Mouse (Mus musculus) MEL (cell line): ENCODE data around the gene Lmo7. TPM values are rescaled to one million over a fixed set of nuclear protein-coding genes. Genes with fewer than 3 reads are reported as not detected.

Source experiments
- DNase-seq: peaks from one replicate; pipeline ENCODE4 v3.0.0; 2011; ENCODE audit warnings: low read depth, low spot score
- H3K27ac ChIP-seq: 2 replicates; pipeline ENCODE4 v1.5.1; 2012; ENCODE audit warnings: low read depth, mild to moderate bottlenecking, control low read depth, low read length, moderate library complexity; ENCODE audit not compliant: control insufficient read depth
- H3K27me3 ChIP-seq, 2 experiments: fragments of 150-350 bp in 1 of 2; sonication (generic) in 1 of 2; 2 replicates each; pipeline ENCODE4 v1.6.1; 2012; ENCODE audit warnings: low read length in 2 of 2, mild to moderate bottlenecking in 2 of 2, improper control_type of control experiment in 1 of 2, moderate library complexity in 1 of 2; ENCODE audit not compliant: insufficient read depth in 2 of 2, control insufficient read depth in 1 of 2
- H3K36me3 ChIP-seq, 2 experiments: 2 replicates each; pipeline ENCODE4 v1.6.1; 2012 to 2014; ENCODE audit warnings: low read length in 2 of 2, improper control_type of control experiment in 1 of 2, inconsistent platforms in 1 of 2, mild to moderate bottlenecking in 1 of 2; ENCODE audit not compliant: insufficient read depth in 2 of 2, control insufficient read depth in 1 of 2
- H3K4me1 ChIP-seq, 2 experiments: fragments of 150-350 bp in 1 of 2; sonication (generic) in 1 of 2; 2 replicates each; pipeline ENCODE4 v1.6.1; 2012; ENCODE audit warnings: low read length in 2 of 2, improper control_type of control experiment in 1 of 2, mild to moderate bottlenecking in 1 of 2; ENCODE audit not compliant: insufficient read depth in 2 of 2, control insufficient read depth in 1 of 2
- H3K4me3 ChIP-seq, 2 experiments: fragments of 150-350 bp in 1 of 2; sonication (generic) in 1 of 2; 2 replicates each; pipeline ENCODE4 v1.5.1; 2012; ENCODE audit warnings: low read depth in 2 of 2, low read length in 2 of 2, mild to moderate bottlenecking in 2 of 2, moderate library complexity in 2 of 2, control low read depth in 1 of 2, improper control_type of control experiment in 1 of 2; ENCODE audit not compliant: control insufficient read depth in 1 of 2, insufficient read depth in 1 of 2
- H3K79me2 ChIP-seq: 2 replicates; pipeline ENCODE4 v1.6.1; 2012; ENCODE audit warnings: mild to moderate bottlenecking, low read length, moderate library complexity; ENCODE audit not compliant: control insufficient read depth, poor library complexity, insufficient read depth
- H3K9ac ChIP-seq: 2 replicates; pipeline ENCODE4 v1.6.1; 2012; ENCODE audit warnings: low read depth, mild to moderate bottlenecking, control low read depth, low read length, moderate library complexity; ENCODE audit not compliant: control insufficient read depth, poor library complexity, severe bottlenecking
- H3K9me3 ChIP-seq: fragments of 150-350 bp; sonication (generic); replicated peaks from 2 replicates; pipeline ENCODE4 v1.6.1; 2012; ENCODE audit warnings: mild to moderate bottlenecking, low read length, improper control_type of control experiment, moderate library complexity; ENCODE audit not compliant: insufficient read depth
- BHLHE40 ChIP-seq: IDR thresholded peaks from 2 replicates; pipeline ENCODE4 v1.6.1; 2012; ENCODE audit warnings: low read depth, mild to moderate bottlenecking, inconsistent platforms, low read length, improper control_type of control experiment, borderline replicate concordance
- CHD1 ChIP-seq: IDR thresholded peaks from 2 replicates; pipeline ENCODE4 v1.6.1; 2012; ENCODE audit warnings: low read depth, mild to moderate bottlenecking, inconsistent platforms, low read length, improper control_type of control experiment
- ETS1 ChIP-seq: IDR thresholded peaks from 2 replicates; pipeline ENCODE4 v1.6.1; 2012; ENCODE audit warnings: low read depth, mild to moderate bottlenecking, inconsistent platforms, low read length, improper control_type of control experiment, moderate library complexity
- GABPA ChIP-seq: IDR thresholded peaks from 2 replicates; pipeline ENCODE4 v1.6.1; 2012; ENCODE audit warnings: low read depth, mild to moderate bottlenecking, inconsistent platforms, low read length, improper control_type of control experiment, moderate library complexity
- MAX ChIP-seq: IDR thresholded peaks from 2 replicates; pipeline ENCODE4 v1.6.1; 2011; ENCODE audit warnings: low read length, improper control_type of control experiment
- MAZ ChIP-seq: IDR thresholded peaks from 2 replicates; pipeline ENCODE4 v1.6.1; 2012; ENCODE audit warnings: low read depth, mild to moderate bottlenecking, inconsistent platforms, low read length, improper control_type of control experiment
- MEF2A ChIP-seq: IDR thresholded peaks from 2 replicates; pipeline ENCODE4 v1.6.1; 2014; ENCODE audit warnings: low read depth, mild to moderate bottlenecking, inconsistent platforms, low read length, improper control_type of control experiment; ENCODE audit not compliant: poor library complexity, insufficient replicate concordance, severe bottlenecking; ENCODE audit errors: extremely low read depth
- NELFE ChIP-seq: IDR thresholded peaks from 2 replicates; pipeline ENCODE4 v1.6.1; 2011; ENCODE audit warnings: low read depth, low read length, improper control_type of control experiment
- NRF1 ChIP-seq: IDR thresholded peaks from 2 replicates; pipeline ENCODE4 v1.6.1; 2014; ENCODE audit warnings: low read depth, mild to moderate bottlenecking, inconsistent platforms, low read length, improper control_type of control experiment, moderate library complexity; ENCODE audit not compliant: poor library complexity, insufficient read depth, severe bottlenecking
- POLR2A ChIP-seq, 2 experiments: IDR thresholded peaks; 2 replicates each; pipeline ENCODE4 v1.6.1; 2011 to 2012; ENCODE audit warnings: low read length in 2 of 2, mild to moderate bottlenecking in 2 of 2, control low read depth in 1 of 2, improper control_type of control experiment in 1 of 2, low read depth in 1 of 2, moderate library complexity in 1 of 2; ENCODE audit not compliant: control insufficient read depth in 1 of 2, insufficient read depth in 1 of 2, poor library complexity in 1 of 2
- POLR2AphosphoS2 ChIP-seq: IDR thresholded peaks from 2 replicates; pipeline ENCODE4 v1.6.1; 2011; ENCODE audit warnings: low read length, improper control_type of control experiment
- POLR2AphosphoS5 ChIP-seq: IDR thresholded peaks from 2 replicates; pipeline ENCODE4 v1.6.1; 2012; ENCODE audit warnings: low read depth, borderline replicate concordance, mild to moderate bottlenecking, inconsistent platforms, low read length, moderate library complexity, mixed read lengths
- RAD21 ChIP-seq: IDR thresholded peaks from 2 replicates; pipeline ENCODE4 v1.6.1; 2011; ENCODE audit warnings: mild to moderate bottlenecking, low read depth, low read length, improper control_type of control experiment
- SIN3A ChIP-seq: IDR thresholded peaks from 2 replicates; pipeline ENCODE4 v1.6.1; 2012; ENCODE audit warnings: low read length, improper control_type of control experiment, inconsistent platforms
- TAL1 ChIP-seq: IDR thresholded peaks from 2 replicates; pipeline ENCODE4 v1.6.1; 2012; ENCODE audit warnings: mild to moderate bottlenecking, inconsistent platforms, low read length, moderate library complexity, mixed read lengths
- TBP ChIP-seq: IDR thresholded peaks from 2 replicates; pipeline ENCODE4 v1.8.0; 2011; ENCODE audit warnings: low read depth, low read length, improper control_type of control experiment
- TCF12 ChIP-seq: IDR thresholded peaks from 2 replicates; pipeline ENCODE4 v1.6.1; 2014; ENCODE audit warnings: low read depth, mild to moderate bottlenecking, inconsistent platforms, low read length, improper control_type of control experiment, moderate library complexity
- UBTF ChIP-seq: IDR thresholded peaks from 2 replicates; pipeline ENCODE4 v1.6.1; 2012; ENCODE audit warnings: low read depth, mild to moderate bottlenecking, inconsistent platforms, low read length, improper control_type of control experiment, moderate library complexity, borderline replicate concordance; ENCODE audit not compliant: insufficient read depth
- USF2 ChIP-seq, 2 experiments: IDR thresholded peaks; 2 replicates each; pipeline ENCODE4 v1.6.1; 2011 to 2012; ENCODE audit warnings: improper control_type of control experiment in 2 of 2, low read length in 2 of 2, borderline replicate concordance in 1 of 2, inconsistent platforms in 1 of 2, low read depth in 1 of 2, mild to moderate bottlenecking in 1 of 2; ENCODE audit not compliant: insufficient read depth in 1 of 2
- ZC3H11A ChIP-seq: IDR thresholded peaks from 2 replicates; pipeline ENCODE4 v1.6.1; 2012; ENCODE audit warnings: low read depth, mild to moderate bottlenecking, inconsistent platforms, low read length, improper control_type of control experiment
- ZMIZ1 ChIP-seq: IDR thresholded peaks from 2 replicates; pipeline ENCODE4 v1.6.1; 2012; ENCODE audit warnings: low read depth, mild to moderate bottlenecking, inconsistent platforms, low read length, improper control_type of control experiment, moderate library complexity
- polyA plus RNA-seq, 2 experiments: library from polyadenylated mRNA; stranded (reverse) in 1 of 2; unstranded in 1 of 2; fragments of >175 nt in 1 of 2; fragments of >200 nt in 1 of 2; gene quantifications; 2 replicates each; pipeline versions ENCODE4 v1.2.1 to v1.2.4; 2012; ENCODE audit warnings: low replicate concordance in 2 of 2, low read depth in 1 of 2; ENCODE audit not compliant: insufficient read length in 2 of 2, insufficient read depth in 1 of 2, missing spikeins in 1 of 2
- total RNA-seq: library from RNA; depleted of rRNA; stranded (reverse); fragments of 300-350 nt; gene quantifications from 2 replicates; pipeline ENCODE4 v1.2.3, GENCODE M21; 2012

Gene Lmo7
- total and polyA plus RNA-seq, 3 experiments = not detected

DNA sequence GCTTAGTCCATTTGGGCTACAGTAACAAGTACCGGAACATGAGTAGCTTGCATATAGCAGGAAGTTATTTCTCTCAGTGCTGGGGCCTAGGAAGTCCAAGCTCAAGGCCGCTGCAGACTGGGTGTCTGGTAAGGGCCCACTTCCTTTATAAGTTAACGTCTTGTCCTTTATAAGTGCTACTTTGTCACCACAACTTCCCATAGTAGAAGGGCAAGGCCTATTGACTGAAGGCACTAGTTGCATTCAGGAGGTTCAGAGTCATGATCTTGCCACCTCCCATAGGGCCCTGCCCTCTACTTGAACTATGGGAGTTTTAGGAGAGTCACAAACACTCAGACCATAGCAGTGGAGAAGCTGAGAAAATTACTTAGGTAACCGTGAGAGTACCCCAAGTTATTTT is 74.4 kb downstream of the Lmo7 start:
- H3K27ac ChIP-seq = no peak overlapping the region
- no peaks in the 10 kb centered on the region for H3K4me1 ChIP-seq
- H3K79me2 ChIP-seq = no peaks in the 10 kb centered on the region
- H3K9ac ChIP-seq = no peak overlapping the region
- TF ChIP-seq GABPA (no peak), SIN3A (no peak), ZMIZ1 (no peak), NELFE (no peak), UBTF (no peak), NRF1 (no peak), RAD21 (no peak)
- no peaks in the 10 kb centered on the region for H3K9me3 ChIP-seq
- DNase-seq = no peak
- H3K4me3 ChIP-seq = no peak overlapping the region
- no peaks in the 10 kb centered on the region for H3K36me3 ChIP-seq
- no peaks in the 10 kb centered on the region for H3K27me3 ChIP-seq

DNA sequence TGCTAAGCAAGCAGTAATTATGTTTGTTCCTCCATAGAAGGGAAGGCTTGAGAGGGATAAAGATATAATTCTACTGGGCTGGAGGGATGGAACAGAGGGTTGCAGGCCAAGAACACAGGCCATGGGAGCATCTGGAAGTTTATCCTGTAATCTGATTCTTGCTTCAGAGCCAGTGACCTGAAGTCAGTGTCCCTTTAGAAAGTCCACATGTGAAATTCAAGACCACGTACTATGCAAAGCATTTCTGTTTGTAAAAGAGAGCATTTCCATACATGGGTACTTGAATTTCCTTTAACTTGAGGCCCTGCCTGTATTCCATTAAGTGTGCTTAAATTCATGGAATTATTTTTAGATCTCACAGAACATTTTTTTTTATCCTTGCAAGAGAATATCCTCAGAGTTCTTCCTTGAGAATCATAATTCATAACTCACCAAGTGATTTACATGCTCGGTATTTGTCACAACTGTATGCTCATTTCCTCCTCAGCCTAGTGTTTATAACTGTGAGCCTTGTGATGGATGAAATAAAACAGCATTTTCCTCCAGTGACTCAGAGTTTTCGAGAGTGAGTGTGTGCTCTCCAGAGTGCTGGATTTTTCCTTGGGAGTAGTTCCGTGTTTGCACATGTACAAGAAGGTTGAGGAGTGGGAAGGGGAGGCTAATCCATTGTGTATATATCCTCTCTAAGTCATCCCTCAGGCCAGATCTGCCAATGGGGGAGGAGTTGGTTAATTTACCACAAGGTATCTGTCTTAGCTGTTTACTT is 75.0 kb downstream of the Lmo7 start:
- Histone ChIP-seq H3K4me1 (no peaks in the 10 kb centered on the region), H3K27me3 (no peaks in the 10 kb centered on the region), H3K79me2 (no peaks in the 10 kb centered on the region), H3K36me3 (no peaks in the 10 kb centered on the region), H3K27ac (no peak overlapping the region), H3K9ac (no peak overlapping the region), H3K4me3 (no peak overlapping the region), H3K9me3 (no peaks in the 10 kb centered on the region)
- DNase-seq = no peak
- TF ChIP-seq POLR2AphosphoS2 = no peak
- TF ChIP-seq BHLHE40 = no peak
- no peak for TF ChIP-seq MAZ
- TF ChIP-seq SIN3A = no peak
- no peak for TF ChIP-seq MEF2A

DNA sequence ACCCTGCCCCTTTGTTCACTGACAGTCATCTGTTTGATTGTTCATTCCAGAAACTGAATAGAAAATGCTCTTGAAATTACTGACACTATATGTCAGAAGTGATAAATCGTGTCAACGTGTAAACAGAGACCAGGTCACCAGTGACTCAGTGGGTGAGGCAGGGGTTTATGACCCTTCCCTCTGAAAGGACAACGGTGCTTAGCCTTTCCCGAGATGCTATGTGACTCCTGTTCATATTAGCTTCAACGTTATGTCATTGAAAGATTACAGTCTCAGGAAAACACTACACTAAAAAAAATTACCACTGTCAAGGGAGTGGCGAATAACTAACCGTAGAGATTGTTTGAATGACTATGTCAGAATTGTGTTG is 75.6 kb downstream of the Lmo7 start:
- H3K9ac ChIP-seq = no peak overlapping the region
- no peak overlapping the region for H3K27ac ChIP-seq
- TF ChIP-seq ETS1 (no peak), ZC3H11A (no peak), GABPA (no peak), SIN3A (no peak), MAZ (no peak), CHD1 (no peak), TBP (no peak), MEF2A (no peak), ZMIZ1 (no peak), USF2 (IDR thresholded peaks at IDR 0.05; ENCODE audit: borderline replicate concordance in 1 of 2, insufficient read depth in 1 of 2, low read depth in 1 of 2, low read length in 2 of 2) (no peak), TAL1 (no peak), RAD21 (no peak), POLR2AphosphoS2 (no peak), TCF12 (no peak), POLR2AphosphoS5 (no peak), MAX (no peak), POLR2A (IDR thresholded peaks at IDR 0.05; ENCODE audit: control insufficient read depth in 1 of 2, insufficient read depth in 1 of 2, low read depth in 1 of 2, low read length in 2 of 2, poor library complexity in 1 of 2) (no peak), UBTF (no peak)
- H3K4me3 ChIP-seq = no peak overlapping the region
- H3K36me3 ChIP-seq = no peaks in the 10 kb centered on the region
- H3K79me2 ChIP-seq = no peaks in the 10 kb centered on the region
- DNase-seq = no peak
- no peaks in the 10 kb centered on the region for H3K27me3 ChIP-seq
- H3K4me1 ChIP-seq = no peaks in the 10 kb centered on the region
- no peaks in the 10 kb centered on the region for H3K9me3 ChIP-seq
